Mouse (Mus musculus): ENCODE measurements around the gene Lhx4.
A peak's percentile ranks its signal among the peaks of the same experiment; 100 is the strongest.

Gene Lhx4

GRCm38 (mm10) chr1:155742411-155743363, 8.8 kb downstream of the Lhx4 start:
- peak; percentile 29 for DNase-seq

DNA sequence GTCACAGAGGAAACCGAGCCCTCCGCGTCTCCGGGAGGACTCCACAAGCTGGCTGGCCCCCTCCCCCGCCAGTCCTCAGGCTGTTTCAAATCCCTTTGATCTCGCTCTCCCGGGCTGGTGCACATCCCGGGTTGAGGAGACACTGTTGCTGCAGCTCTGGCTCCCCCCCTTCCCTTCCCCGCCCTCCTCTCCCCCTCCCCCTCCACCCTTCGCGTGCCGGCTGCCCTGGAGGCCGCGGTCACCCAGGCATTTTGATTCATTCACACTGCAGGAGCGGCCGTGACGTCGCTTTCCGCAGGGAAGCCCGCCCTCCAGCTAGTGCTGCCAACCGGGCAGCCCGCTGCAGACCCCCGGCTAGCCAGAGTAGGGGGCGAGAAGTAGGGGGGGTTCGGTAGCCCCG, 9.5 kb downstream of the Lhx4 start:
- no peak for DNase-seq

DNA sequence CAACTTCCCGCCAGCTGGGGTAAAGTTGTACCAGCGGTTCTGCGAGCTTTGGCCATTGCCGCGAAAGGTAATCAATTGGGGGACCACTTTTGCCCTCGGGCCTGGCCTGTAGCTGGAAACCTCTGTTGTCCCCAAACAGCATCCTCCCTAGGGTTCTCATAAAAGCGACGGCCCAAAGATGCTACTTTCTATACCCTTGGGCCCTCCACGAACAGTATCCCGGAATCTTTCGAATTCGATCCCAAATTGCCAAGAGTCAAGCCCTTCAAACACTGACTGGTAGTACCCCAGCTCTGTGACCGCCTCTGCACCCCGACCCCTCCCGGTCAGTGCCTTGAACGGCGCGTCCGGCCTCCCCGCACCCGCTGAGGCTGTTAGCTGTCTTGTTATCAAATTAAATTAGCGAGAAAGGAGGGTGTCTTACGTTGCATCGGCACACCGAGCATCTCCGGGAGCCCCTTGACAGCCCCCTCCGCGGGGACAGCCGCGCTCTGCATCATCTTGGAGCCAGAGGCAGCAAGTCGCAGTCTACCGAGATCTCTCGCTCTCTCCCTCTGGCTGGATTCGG, 10.0 kb downstream of the Lhx4 start:
- no peak for DNase-seq

DNA sequence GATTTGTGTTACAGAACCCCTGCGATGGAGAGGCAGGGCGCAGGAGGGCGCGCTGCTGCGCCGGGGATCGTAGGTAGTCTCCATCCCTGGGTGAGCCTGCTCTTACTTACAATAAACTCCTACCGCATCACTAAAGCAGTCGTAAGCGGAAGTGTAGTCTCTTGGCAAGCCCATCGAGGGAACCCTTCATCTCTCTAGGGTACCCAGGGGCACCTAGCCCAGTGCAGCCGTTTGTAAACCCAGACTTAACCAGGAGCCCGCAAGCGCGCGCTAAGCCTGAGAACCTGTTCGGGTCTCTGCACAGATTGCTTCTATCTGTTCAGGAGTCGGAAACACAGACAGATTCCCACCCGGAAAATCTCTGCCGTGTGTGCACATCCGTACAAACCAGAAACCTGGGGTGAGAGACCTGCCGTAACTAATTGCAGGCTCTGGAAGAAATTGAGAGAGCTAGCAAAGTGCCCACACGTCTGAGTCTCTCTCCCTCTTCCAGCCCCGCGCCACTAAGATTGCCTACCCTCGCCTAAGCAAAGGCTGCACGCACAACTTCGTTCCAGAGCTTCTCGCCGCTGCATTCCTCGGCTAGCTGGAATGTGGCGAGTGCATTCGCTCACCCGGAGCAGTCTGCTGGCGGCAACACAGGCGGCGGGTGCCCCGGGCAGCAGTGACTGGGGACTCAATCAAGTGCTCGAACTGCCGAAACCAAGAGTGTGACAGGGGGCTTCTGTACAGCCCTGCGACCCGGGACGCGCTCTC, 10.7 kb downstream of the Lhx4 start:
- DNase-seq = peak; percentile 43

DNA sequence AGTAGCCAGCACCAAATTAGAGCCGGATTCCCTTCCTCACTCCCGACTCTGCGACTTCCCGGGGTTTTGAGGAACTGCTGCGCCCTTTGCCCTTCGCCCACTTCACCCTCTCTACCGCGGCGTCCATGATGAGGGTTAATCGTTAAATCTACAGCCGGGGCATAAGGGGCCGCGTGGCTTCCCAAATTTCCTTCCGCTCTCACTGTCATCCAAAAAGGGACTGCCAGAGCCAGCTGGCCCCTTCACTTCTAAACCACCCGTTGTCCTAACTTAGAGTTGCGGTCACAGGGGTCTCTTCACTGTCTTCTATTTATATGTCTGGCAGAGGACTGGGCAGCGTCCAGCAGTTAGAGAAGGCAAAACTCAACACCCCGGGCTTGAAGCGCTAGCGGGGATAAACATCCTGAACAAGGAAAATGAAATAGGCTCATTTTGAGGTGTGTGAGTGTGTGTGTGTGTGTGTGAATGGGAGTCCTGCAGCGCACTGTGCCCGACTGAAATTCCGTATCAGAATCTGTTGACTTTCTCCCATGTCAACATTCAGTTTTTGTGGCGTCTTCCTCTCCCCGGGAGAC, 13.6 kb downstream of the Lhx4 start:
- peak; percentile 13 for DNase-seq

- DNase-seq = peak; percentile 24
Measured at GRCm38 (mm10) chr1:155737017-155737808, 14.3 kb downstream of the Lhx4 start.

DNA sequence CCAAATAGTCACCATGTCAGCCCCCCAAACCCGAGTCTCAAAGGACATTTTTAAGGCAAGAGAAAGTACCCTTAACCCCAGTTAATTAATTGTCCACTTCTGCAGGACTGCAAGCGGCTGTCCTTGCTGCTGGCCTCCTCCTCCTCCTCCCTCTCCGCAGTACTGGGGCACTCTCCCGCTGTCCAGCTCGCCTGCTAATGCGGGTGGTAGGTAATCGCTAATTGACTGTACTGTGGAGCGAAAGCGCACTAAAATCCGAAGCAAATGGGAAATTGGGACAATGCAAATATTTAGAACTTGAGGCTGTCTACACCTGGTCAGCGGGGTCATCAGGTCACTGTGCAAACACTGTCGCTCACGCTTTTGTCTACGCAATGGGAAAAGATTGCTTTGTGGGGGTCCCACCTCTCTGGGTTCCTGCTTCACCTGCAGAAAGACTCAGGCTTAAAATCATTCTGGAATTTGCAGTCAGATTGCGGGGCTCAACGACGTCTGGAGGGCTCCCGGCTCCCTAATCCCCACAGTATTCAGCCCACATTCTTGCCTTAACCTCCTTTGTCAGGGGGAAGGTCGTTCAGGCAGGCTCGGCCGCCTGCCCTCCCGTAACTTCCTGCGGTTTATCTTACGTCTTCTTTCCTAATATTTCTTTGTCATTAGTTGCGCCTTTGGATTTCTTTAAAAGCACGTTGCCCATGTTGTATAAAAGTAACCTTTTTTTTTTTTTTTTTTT, 15.2 kb downstream of the Lhx4 start:
- DNase-seq = no peak

- no peak for DNase-seq
Measured at GRCm38 (mm10) chr1:155731156-155731555, 20.3 kb downstream of the Lhx4 start.

- DNase-seq = no peak
Measured at GRCm38 (mm10) chr1:155729113-155729795, 22.2 kb downstream of the Lhx4 start.

GRCm38 (mm10) chr1:155727830-155728229, 23.7 kb downstream of the Lhx4 start:
- DNase-seq = no peak

GRCm38 (mm10) chr1:155725876-155726275, 25.6 kb downstream of the Lhx4 start:
- DNase-seq = no peak

- no peak for DNase-seq
Measured at GRCm38 (mm10) chr1:155724301-155724700, 27.2 kb downstream of the Lhx4 start.

DNA sequence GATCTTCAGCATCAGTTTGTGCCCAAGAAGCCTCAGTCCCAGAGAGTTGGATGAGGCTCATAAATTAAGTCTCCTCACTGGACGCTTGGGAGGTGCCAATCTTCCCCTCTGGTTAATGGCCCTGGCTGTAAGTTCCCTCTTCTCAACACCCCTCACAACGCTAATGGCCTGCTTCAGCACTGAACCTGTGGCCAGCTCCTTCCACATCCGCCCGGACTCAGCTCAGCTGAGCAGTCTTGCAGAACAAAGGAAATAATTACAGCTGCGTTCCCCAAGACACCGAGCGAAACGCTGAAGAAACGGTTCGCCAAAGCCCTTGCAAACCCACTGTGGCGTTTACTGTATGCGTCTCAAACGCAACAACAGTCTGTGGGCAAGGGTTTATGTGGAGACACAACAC, 29.3 kb downstream of the Lhx4 start:
- DNase-seq = no peak

DNA sequence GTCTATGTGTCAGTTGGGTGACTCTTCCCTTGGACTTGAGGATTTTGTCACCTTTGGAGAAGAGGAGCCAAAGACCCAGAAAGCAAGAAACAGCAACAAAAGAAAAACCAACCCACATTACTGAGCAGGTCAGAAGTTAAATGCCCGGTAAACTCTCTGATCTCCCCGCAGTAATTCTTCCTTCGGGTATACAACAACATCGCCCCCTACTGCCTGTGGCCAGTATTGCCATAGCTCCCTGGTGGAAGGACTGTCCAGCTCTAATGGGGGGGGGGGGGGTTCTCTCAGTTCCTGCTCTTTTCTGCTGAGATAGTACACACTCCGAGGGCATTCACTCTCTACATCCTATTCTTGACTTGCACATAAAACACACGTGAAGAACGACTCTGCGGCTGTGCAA, 30.0 kb downstream of the Lhx4 start:
- DNase-seq = peak; percentile 34

- DNase-seq = no peak
Measured at GRCm38 (mm10) chr1:155720006-155720405, 31.5 kb downstream of the Lhx4 start.

GRCm38 (mm10) chr1:155718851-155719250, 32.6 kb downstream of the Lhx4 start:
- DNase-seq = no peak

DNA sequence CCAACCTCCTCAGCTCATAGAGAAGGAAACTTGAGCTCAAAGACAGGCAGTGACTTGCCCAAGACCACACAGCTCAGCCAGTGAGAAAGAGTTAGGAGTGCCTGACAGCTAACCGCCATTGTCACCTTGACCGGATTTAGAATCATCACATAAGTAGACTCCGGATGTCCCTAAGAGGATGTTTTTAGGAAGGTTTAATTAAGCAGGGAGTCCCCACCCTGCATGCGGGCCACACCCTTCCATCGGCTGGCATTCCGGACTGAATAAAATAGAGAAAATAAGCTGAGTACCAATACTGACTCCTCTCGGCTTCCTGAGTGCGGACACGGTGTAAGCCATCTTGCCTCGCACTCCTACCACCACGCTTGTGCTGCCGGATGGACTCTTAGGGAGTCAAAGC, 34.2 kb downstream of the Lhx4 start:
- DNase-seq = no peak

GRCm38 (mm10) chr1:155715366-155715765, 36.1 kb downstream of the Lhx4 start:
- DNase-seq = no peak

GRCm38 (mm10) chr1:155713306-155713705, 38.2 kb downstream of the Lhx4 start:
- no peak for DNase-seq

DNA sequence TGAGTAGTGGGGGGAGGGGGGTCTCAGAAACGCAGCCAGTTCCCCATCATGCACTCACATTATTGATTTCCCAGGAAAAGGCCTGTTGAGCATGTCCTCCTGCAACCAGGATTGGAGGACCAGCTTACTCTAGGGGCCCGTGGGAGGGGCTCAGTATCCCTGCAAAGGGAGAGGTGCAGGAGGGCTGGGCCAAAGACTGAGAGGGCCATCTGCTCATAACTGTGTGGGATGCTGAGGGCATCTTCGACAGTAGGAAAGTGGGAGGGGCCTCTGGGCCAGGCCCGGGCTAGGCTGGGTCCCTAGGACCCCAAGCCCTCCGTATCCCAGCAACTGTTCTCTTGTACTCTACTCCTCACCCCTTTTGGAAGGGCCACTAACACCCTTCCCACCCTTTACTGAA, 47.3 kb downstream of the Lhx4 start:
- no peak for DNase-seq

DNA sequence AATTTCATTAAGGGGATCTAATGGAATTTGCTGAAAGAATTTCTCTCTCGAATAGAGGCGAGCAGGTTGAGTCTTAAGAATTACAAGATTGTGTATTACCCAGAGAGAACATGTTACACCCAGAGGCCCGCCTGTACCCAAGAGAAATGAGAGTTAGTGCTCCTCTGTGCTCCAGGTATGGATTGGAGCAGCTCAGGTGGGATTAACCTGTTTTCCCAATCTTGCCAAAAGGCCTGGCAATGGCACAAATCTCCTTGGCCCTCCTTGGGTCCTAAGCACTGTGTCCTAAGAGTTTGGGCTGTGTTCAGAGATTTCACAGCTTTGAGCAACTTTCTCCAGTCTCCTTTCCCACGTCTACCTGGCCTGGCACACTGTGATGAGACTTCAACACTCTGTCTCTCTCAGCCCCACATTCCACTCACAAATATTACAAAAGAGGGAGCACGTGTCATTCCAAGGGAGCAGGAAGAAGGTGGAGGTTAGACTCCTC, 48.2 kb downstream of the Lhx4 start:
- DNase-seq = no peak
